Mouse (Mus musculus) ES-Bruce4 (cell line): ENCODE data around the gene Ppp1r3g. TPM values are rescaled to one million over a fixed set of nuclear protein-coding genes. Genes with fewer than 3 reads are reported as not detected.
"Not testable (repeated sequence)": the region's sequence is repeated elsewhere in the genome, so short reads cannot be mapped to it uniquely, and the experiment has no call there.

Experiments
- H3K27ac ChIP-seq: 2 replicates; pipeline ENCODE4 v1.5.1; 2012; ENCODE audit warnings: low read length, inconsistent platforms; ENCODE audit not compliant: insufficient read depth
- H3K27me3 ChIP-seq: 2 replicates; pipeline ENCODE4 v1.6.1; 2012; ENCODE audit warnings: mild to moderate bottlenecking, low read length, inconsistent platforms; ENCODE audit not compliant: control insufficient read depth, poor library complexity, insufficient read depth, severe bottlenecking
- H3K36me3 ChIP-seq: 2 replicates; pipeline ENCODE4 v1.6.1; 2012; ENCODE audit warnings: inconsistent platforms, mild to moderate bottlenecking, low read length, moderate library complexity; ENCODE audit not compliant: control insufficient read depth, poor library complexity, insufficient read depth, severe bottlenecking
- H3K4me1 ChIP-seq: one replicate; pipeline ENCODE4 v1.8.1; 2011; ENCODE audit warnings: low read length; ENCODE audit not compliant: control insufficient read depth, insufficient read depth
- H3K4me3 ChIP-seq: 2 replicates; pipeline ENCODE4 v1.5.1; 2011; ENCODE audit warnings: low read depth, mild to moderate bottlenecking, low read length
- H3K9ac ChIP-seq: 2 replicates; pipeline ENCODE4 v1.6.1; 2012; ENCODE audit warnings: low read depth, mild to moderate bottlenecking, inconsistent platforms; ENCODE audit not compliant: poor library complexity, severe bottlenecking
- H3K9me3 ChIP-seq: replicated peaks from 2 replicates; pipeline ENCODE4 v1.6.1; 2012; ENCODE audit warnings: mild to moderate bottlenecking, low read length, inconsistent platforms; ENCODE audit not compliant: control insufficient read depth, poor library complexity, insufficient read depth, severe bottlenecking
- CTCF ChIP-seq: IDR thresholded peaks from one replicate; pipeline ENCODE4 v1.8.1; 2011; ENCODE audit warnings: low read depth, low read length
- EP300 ChIP-seq: IDR thresholded peaks from 2 replicates; pipeline ENCODE4 v1.6.1; 2011; ENCODE audit warnings: low read depth, low read length; ENCODE audit not compliant: insufficient read depth
- POLR2A ChIP-seq: IDR thresholded peaks from one replicate; pipeline ENCODE4 v1.8.1; 2011; ENCODE audit warnings: low read length; ENCODE audit not compliant: insufficient read depth
- polyA plus RNA-seq: library from polyadenylated mRNA; stranded (reverse); fragments of >200 nt; gene quantifications from 2 replicates; pipeline ENCODE4 v1.2.4, GENCODE M21; 2011; ENCODE audit warnings: low read depth; ENCODE audit not compliant: missing spikeins, insufficient read depth, insufficient read length

The Ppp1r3g gene
- polyA plus RNA-seq, 1 experiment, result not detected

DNA sequence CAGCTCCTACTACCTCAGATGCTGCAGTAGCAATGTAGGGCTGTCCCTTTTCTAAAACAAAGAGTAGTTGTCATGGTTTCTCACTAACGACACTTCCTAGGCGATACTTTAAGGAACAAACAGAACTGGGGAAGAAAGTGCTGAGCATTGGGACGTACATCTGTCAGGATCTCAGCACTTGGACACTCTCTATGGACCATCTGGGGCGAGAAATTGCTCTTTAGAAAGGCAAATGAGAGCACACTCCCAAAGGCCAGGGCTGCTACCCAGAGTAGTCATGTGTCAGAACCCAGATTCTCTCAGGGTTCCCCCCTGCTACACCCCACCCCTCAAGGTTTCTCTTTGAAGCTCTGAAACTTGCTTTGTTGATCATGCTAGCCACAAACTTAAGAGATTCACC is 21.8 kb downstream of the Ppp1r3g start:
- Histone ChIP-seq H3K36me3 (no peaks in the 10 kb centered on the region), H3K9me3 (no peaks in the 10 kb centered on the region), H3K27ac (no peak overlapping the region), H3K27me3 (no peaks in the 10 kb centered on the region), H3K4me3 (no peak overlapping the region), H3K4me1 (no peaks in the 10 kb centered on the region), H3K9ac (no peak overlapping the region)
- TF ChIP-seq POLR2A (no peak), CTCF (no peak)

DNA sequence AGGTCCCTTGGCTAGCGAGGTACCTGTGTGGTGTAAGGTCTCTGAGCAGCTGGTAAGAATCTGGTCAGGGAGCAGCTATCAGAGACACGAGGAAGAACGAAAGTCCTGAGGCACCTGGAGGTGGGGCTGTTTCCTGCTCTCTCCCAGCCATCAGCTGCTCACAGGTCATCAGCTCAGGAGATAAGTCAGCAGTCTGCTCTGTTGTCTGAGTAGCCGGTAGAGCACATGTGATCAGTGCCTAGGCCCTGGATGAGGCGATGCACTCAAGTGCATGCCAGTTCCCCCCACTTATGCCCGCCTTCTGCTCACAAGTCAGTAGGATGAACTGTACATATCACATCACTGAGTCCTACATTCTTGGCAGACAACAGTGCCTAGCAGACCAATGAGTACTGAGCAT is 24.3 kb downstream of the Ppp1r3g start:
- no peaks in the 10 kb centered on the region for H3K27me3 ChIP-seq
- H3K4me3 ChIP-seq, result no peak overlapping the region
- TF ChIP-seq CTCF (no peak), EP300 (no peak), POLR2A (no peak)
- no peaks in the 10 kb centered on the region for H3K36me3 ChIP-seq
- no peak overlapping the region for H3K27ac ChIP-seq
- no peaks in the 10 kb centered on the region for H3K4me1 ChIP-seq
- no peak overlapping the region for H3K9ac ChIP-seq
- H3K9me3 ChIP-seq, result no peaks in the 10 kb centered on the region

DNA sequence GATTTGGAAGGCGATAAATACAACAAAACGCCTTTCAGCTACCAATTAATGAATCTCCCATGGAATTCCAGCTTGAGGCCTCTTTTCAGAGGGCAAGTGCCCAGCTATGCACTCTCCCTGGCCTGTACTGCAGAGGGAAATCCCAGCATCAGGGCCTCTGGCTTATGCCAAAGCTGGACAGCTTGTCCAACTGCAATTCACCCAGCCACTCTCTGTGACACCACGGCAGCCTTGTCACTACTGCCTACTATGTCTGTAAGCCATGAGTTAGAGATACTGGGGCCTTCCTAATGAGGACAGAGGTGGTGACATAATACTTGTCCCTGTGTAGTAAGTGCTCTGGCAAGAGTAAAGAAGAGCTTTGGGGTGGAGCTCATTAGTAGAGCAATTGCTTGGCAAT is 30.7 kb downstream of the Ppp1r3g start:
- H3K4me3 ChIP-seq, result no peak overlapping the region
- H3K9ac ChIP-seq, result no peak overlapping the region
- TF ChIP-seq POLR2A, result no peak
- TF ChIP-seq EP300, result no peak
- no peak for TF ChIP-seq CTCF
- no peaks in the 10 kb centered on the region for H3K4me1 ChIP-seq
- H3K27me3 ChIP-seq, result no peaks in the 10 kb centered on the region
- no peaks in the 10 kb centered on the region for H3K9me3 ChIP-seq
- H3K36me3 ChIP-seq, result no peaks in the 10 kb centered on the region
- no peak overlapping the region for H3K27ac ChIP-seq

DNA sequence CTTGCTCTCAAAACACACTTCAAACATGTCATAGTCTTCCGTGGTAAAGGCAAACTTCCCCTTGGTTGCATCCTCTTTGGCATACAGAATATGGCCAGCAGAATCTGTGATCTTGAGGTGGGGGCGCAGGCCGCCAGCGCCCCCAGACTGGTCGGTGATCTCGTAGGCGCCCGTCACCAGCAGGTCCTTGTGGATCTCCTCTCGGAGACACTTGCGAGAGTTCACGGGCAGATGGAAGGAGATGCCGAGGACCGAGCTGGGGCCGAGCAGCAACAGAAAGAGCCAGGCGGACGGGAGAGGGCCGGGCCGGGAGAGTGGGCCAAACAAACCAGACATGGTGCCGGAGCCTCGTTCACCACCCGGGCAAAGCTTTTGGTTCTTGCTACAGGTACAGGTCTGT is 32.5 kb downstream of the Ppp1r3g start:
- H3K27me3 ChIP-seq, H3K9me3 ChIP-seq: not testable (repeated sequence)

DNA sequence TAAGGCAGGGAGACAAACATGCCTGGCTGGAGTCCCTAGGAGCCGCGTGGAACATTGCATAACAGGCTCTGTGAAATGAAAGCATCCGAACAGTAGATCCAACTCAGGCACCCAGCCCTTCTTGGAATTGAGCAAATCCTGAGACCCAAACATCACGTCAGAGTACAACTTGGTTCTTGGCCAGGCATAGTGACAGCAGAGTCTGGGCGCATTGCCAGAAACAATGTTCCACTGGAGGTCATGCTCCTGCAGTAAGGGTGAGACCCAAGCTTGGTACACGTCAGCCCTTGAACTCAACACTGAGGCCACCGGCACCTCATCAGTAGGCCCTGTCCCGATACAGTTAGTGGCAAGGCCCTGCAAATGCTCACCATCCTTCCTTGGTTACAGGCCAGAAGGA is 35.4 kb downstream of the Ppp1r3g start:
- Histone ChIP-seq H3K27me3 (no peaks in the 10 kb centered on the region), H3K36me3 (no peaks in the 10 kb centered on the region), H3K4me1 (no peaks in the 10 kb centered on the region), H3K9me3 (no peaks in the 10 kb centered on the region), H3K27ac (no peak overlapping the region), H3K4me3 (no peak overlapping the region), H3K9ac (no peak overlapping the region)
- TF ChIP-seq CTCF, result no peak
- TF ChIP-seq POLR2A, result no peak
- no peak for TF ChIP-seq EP300

More for the DNA sequence above, 32.5 kb downstream of the Ppp1r3g start:
- H3K36me3 ChIP-seq, H3K4me1 ChIP-seq, H3K4me3 ChIP-seq, H3K27ac ChIP-seq, H3K9ac ChIP-seq: not testable (repeated sequence)

DNA sequence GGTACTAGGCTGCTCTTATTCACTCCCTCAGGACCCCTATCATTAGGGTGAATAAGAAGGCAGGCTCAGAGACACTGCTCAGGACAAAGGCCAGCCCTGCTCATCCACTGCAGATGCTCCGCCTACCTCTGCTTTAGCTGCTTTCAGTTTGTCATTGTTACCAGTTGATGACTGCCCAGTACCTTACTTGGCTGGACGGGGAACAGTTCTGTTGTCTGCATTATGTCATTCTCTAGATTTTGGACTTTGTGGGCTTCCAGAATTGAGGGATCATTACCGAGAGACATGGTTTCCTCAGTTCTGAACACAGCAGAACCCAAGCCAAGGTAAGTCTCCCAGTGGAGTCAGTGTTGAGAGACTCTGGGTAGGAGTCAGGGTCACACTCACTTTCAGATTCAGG is 36.6 kb downstream of the Ppp1r3g start:
- no peaks in the 10 kb centered on the region for H3K27me3 ChIP-seq
- no peaks in the 10 kb centered on the region for H3K9me3 ChIP-seq
- H3K4me3 ChIP-seq, result no peak overlapping the region
- no peak overlapping the region for H3K27ac ChIP-seq
- H3K4me1 ChIP-seq, result no peaks in the 10 kb centered on the region
- no peaks in the 10 kb centered on the region for H3K36me3 ChIP-seq
- no peak overlapping the region for H3K9ac ChIP-seq
- TF ChIP-seq POLR2A (no peak), EP300 (no peak), CTCF (no peak)
